Mouse (Mus musculus) stomach, embryonic 15.5 days (tissue): ENCODE data around the gene Diras2. TPM values are rescaled to one million over a fixed set of nuclear protein-coding genes. Genes with fewer than 3 reads are reported as not detected.
A peak's percentile ranks its signal among the peaks of the same experiment; 100 is the strongest.

Experiments
- ATAC-seq: fragments of 200-750 bp; cut with Nextera tagmentation; 2 replicates; pipeline ENCODE4 v1.8.0; 2017; ENCODE audit warnings: low read depth, moderate number of reproducible peaks, moderate TSS enrichment; ENCODE audit not compliant: insufficient read depth, low FRiP score
- H3K27ac ChIP-seq: fragments of 300-500 bp; sonication (generic); 2 replicates; pipeline ENCODE4 v1.5.1; 2015; ENCODE audit warnings: mild to moderate bottlenecking, inconsistent platforms
- H3K27me3 ChIP-seq: fragments of 300-500 bp; sonication (generic); replicated peaks from 2 replicates; pipeline ENCODE4 v1.6.1; 2015; ENCODE audit warnings: inconsistent platforms
- H3K36me3 ChIP-seq: fragments of 300-500 bp; sonication (generic); 2 replicates; pipeline ENCODE4 v1.6.1; 2015; ENCODE audit warnings: inconsistent platforms
- H3K4me1 ChIP-seq: fragments of 300-500 bp; sonication (generic); 2 replicates; pipeline ENCODE4 v1.6.1; 2015; ENCODE audit warnings: inconsistent platforms
- H3K4me2 ChIP-seq: fragments of 300-500 bp; sonication (generic); 2 replicates; pipeline ENCODE4 v1.6.1; 2015; ENCODE audit warnings: mild to moderate bottlenecking, inconsistent platforms
- H3K4me3 ChIP-seq: fragments of 300-500 bp; sonication (generic); replicated peaks from 2 replicates; pipeline ENCODE4 v1.5.1; 2015; ENCODE audit warnings: inconsistent platforms
- H3K9ac ChIP-seq: fragments of 300-500 bp; sonication (generic); 2 replicates; pipeline ENCODE4 v1.6.1; 2015; ENCODE audit warnings: inconsistent platforms
- H3K9me3 ChIP-seq: fragments of 300-500 bp; sonication (generic); 2 replicates; pipeline ENCODE4 v1.6.1; 2016; ENCODE audit warnings: inconsistent platforms
- whole genome bisulfite sequencing: fragments of 180-500 bp; shearing (Covaris S2); methylation state at CpG from one replicate; pipeline ENCODE4 v1.1.7; 2015; 5-methylcytosine and 5-hydroxymethylcytosine counted together
- polyA plus RNA-seq: library from polyadenylated mRNA; unstranded; fragments of >200 nt; fragmentation: Nextera tagmentation; extraction: Ambion mirVana; gene quantifications from 2 replicates; pipeline ENCODE4 v1.2.1, GENCODE M21; 2015

Gene Diras2
- polyA plus RNA-seq, result 0.55 and 0.72 TPM in 2 replicates

DNA sequence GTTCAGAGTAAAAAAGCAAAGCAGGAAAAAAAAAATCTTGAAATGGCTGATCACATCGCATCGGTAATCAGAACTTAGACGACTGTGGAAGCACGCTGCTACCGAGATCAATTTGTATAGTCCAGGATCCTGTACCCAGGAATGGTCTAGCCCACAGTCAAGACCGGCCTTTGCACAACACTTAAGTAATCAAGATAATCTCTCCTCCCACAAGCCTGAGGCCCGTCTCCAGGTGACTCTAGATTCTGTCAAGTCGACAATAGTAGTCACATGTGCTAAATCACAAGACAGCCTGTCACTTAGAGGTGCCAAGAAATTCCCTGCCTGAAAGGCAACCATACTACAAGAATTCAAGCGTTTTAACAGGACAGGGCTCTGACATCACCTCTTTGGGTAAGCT is at the start of gene Diras2:
Gene Diras2, minus strand, starts transcription at position 159 of the 400 bp plus-strand sequence.
- 44% methylated on average over 9 of the region's 9 CpGs for WGBS
- ATAC-seq, result no peak

DNA sequence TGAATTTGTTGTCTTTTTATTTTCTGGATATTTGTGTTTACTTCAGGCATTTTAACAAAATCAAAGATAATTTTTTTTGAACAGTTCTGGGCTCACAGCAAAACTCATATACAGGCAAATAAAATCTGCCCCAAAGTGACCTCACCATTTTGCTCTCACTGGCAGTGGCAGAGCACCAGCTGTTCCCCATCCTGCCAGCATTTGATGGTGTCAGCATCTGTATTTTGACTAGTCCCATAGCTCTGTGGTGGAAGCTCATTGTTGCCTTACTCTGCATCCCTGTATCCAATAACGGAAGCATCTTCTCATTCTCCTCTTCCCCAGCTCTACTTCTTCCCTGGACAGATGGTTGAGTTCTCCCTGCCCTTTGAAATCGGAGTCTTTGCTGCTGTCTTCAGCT is 47.7 kb upstream of the Diras2 start:
- no peak for ATAC-seq
- Histone ChIP-seq H3K36me3 (no peaks in the 10 kb centered on the region), H3K27me3 (no peaks in the 10 kb centered on the region), H3K4me3 (no peak overlapping the region), H3K27ac (no peak overlapping the region), H3K9me3 (no peaks in the 10 kb centered on the region), H3K9ac (no peak overlapping the region), H3K4me2 (no peak overlapping the region), H3K4me1 (no peaks in the 10 kb centered on the region)
- WGBS, result 71% methylated on average over 2 of the region's 2 CpGs

More for the DNA sequence above, at the start of gene Diras2:
- Histone ChIP-seq H3K4me3 (peak within 1 kb of the TSS; percentile 44), H3K27ac (no peak within 1 kb of the TSS), H3K27me3 (peaks cover 16% of the 10 kb centered on the region), H3K4me1 (peaks cover 6% of the 10 kb centered on the region), H3K4me2 (peak within 1 kb of the TSS; percentile 85), H3K9ac (peak within 1 kb of the TSS; percentile 7), H3K9me3 (no peaks in the 10 kb centered on the region), H3K36me3 (no peaks in the 10 kb centered on the region)

DNA sequence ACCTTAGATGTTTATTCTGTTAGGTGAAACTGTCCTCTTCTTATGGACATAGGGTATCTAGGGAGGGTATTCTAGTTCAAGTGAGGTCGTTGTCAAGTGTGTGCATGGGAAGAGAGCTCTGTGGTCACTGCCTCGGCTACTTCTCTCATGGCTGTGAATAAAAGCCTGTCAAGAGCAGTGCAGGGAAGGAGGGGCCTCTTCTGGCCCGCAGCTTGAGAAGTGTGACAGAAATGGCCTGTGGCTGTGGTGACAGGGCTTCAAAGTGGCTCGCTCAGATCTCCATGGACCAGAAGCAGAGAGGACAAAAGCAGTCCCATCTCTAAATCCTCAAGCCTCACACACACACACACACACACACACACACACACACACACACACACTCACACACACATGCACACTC is 46.9 kb upstream of the Diras2 start:
- Histone ChIP-seq H3K4me2 (no peak overlapping the region), H3K27ac (no peak overlapping the region), H3K4me3 (no peak overlapping the region), H3K9ac (no peak overlapping the region), H3K4me1 (no peaks in the 10 kb centered on the region), H3K27me3 (no peaks in the 10 kb centered on the region), H3K9me3 (no peaks in the 10 kb centered on the region), H3K36me3 (no peaks in the 10 kb centered on the region)
- ATAC-seq, result no peak
- WGBS, result 44% methylated on average over 4 of the region's 4 CpGs

DNA sequence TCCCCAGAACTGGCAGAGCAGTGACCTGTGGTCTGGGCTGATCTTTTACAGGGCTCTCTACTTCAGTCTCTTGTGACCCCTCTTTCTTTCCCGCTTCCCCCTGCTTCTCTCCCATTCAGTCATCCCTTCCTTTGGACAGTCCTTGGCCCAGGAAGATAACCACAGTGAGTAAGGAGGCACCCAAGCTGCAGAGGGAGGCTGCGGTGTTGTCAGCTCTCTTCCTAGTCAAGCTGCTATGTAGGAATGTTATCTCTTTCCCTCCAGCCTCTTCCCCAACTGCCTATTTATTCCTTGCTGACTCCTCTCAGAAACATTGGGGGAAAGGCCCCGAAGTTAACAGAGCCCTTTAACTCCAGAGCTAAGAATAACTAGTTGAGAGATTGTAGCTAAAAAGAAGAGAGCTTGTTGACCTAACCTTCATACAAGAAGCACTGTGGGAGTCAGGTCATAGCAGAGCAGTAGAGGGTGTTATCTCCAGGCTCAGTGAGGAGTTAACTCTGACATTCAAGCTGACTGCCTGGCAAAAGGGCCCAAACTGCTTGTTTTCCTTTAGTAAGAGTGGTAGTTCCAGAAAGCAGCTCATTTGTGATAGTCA is 46.3 kb upstream of the Diras2 start:
- 48% methylated on average over 3 of the region's 3 CpGs for WGBS
- H3K9ac ChIP-seq, result no peak overlapping the region
- H3K4me1 ChIP-seq, result no peaks in the 10 kb centered on the region
- H3K9me3 ChIP-seq, result no peaks in the 10 kb centered on the region
- no peaks in the 10 kb centered on the region for H3K27me3 ChIP-seq
- no peak overlapping the region for H3K4me2 ChIP-seq
- H3K36me3 ChIP-seq, result no peaks in the 10 kb centered on the region
- ATAC-seq, result no peak
- no peak overlapping the region for H3K27ac ChIP-seq
- no peak overlapping the region for H3K4me3 ChIP-seq

DNA sequence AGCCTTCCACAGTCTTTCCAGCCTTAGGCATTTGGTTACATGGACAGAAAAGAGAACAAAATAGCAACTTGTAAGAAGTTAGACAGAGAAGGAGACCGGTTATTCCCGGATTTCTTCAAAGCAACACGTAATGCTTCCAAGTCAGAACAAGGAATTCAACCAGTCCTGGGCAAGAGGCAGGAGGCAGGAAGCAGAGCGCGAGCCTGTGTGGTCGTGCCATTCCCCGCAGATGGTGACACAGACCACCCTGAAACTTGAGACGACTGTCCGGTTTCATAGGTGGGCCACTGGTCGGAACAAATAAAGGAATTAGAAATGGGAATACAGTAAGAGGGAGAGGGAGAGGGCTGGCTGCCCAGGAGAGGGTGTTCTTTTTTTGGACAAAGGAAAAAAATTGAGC is 45.8 kb upstream of the Diras2 start:
- 0 out of 2 replicates have a peak, but pooled peaks cover 2% of the 10 kb centered on the region for H3K27me3 ChIP-seq
- WGBS, result 32% methylated on average over 10 of the region's 10 CpGs
- H3K4me2 ChIP-seq, result no peak overlapping the region
- H3K36me3 ChIP-seq, result no peaks in the 10 kb centered on the region
- ATAC-seq, result no peak
- no peak overlapping the region for H3K27ac ChIP-seq
- H3K9me3 ChIP-seq, result no peaks in the 10 kb centered on the region
- no peaks in the 10 kb centered on the region for H3K4me1 ChIP-seq
- no peak overlapping the region for H3K9ac ChIP-seq
- H3K4me3 ChIP-seq, result no peak overlapping the region

DNA sequence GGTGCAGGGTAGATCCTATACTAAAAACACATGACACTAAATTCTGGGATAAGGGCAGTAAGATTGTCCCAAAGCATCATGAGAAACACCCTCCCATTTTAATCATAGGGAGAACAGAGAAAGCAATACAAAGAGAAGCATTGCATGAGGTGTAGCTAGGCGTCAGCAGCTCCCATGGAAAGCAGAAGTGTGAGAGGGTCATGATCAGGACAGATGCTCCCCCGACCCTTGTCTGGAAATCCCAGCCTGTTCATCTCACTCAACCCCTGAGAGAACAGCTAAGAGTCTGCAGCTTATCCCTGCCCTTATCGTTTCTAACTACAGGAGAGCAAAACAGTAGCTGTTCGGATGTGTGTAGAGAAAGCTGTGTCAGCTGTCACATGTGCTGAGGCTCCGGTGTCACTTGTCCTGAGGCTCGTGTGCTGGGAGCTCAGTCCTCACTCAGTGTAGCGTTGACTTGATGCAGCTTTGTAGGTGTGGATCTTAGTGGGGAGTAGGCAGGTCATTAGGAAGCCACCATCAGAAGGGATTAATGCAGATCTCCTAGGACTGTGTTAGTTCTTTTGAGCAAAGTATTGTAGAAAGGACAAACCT is 45.0 kb upstream of the Diras2 start:
- Histone ChIP-seq H3K27ac (no peak overlapping the region), H3K4me3 (no peak overlapping the region), H3K9ac (no peak overlapping the region), H3K27me3 (0 out of 2 replicates have a peak, but pooled peaks cover 4% of the 10 kb centered on the region), H3K4me2 (no peak overlapping the region), H3K4me1 (no peaks in the 10 kb centered on the region), H3K36me3 (no peaks in the 10 kb centered on the region), H3K9me3 (no peaks in the 10 kb centered on the region)
- 62% methylated on average over 7 of the region's 7 CpGs for WGBS
- no peak for ATAC-seq

DNA sequence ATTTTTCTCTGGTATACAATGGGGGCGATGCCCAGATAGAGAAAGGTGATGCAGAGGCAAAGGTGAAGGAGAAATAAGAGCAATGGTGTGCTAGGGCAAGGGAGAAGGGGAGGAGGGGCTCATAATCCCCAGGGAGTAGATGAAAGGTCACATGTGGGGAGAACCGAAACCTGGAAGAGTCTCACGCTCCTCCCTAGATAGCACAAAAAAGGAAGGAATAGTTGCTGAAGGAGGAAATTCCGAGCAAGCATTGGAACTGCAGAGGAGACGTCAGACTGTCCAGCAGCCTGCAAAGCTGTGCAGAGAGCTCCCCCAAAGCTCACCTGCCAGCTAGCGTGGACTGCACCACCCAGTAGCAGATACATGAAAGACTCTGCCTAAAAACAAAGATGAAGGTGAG is 44.4 kb upstream of the Diras2 start:
- H3K27me3 ChIP-seq, result 0 out of 2 replicates have a peak, but pooled peaks cover 4% of the 10 kb centered on the region
- no peak overlapping the region for H3K9ac ChIP-seq
- no peak overlapping the region for H3K27ac ChIP-seq
- no peaks in the 10 kb centered on the region for H3K9me3 ChIP-seq
- no peak overlapping the region for H3K4me2 ChIP-seq
- H3K4me1 ChIP-seq, result no peaks in the 10 kb centered on the region
- WGBS, result 73% methylated on average over 6 of the region's 6 CpGs
- no peak overlapping the region for H3K4me3 ChIP-seq
- ATAC-seq, result no peak
- no peaks in the 10 kb centered on the region for H3K36me3 ChIP-seq

DNA sequence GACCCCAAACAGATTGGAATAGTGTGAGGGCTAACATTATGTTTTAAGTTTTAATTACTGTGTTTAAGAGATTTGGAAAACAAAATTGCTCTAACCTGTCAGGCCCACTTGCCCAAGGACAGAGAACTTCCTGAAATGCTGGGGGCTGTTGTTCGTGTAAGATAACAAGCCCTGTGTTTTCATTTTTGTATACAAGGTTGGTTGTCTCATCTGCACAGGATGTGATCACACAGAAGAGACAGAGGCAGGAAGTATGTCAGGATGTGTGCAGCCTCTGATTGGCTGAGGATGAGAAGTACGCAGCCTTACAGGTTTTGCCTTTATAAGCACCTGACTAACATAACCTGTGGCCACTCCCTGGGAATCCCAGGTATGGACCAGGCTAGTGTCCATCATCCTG is 43.2 kb upstream of the Diras2 start:
- no peaks in the 10 kb centered on the region for H3K9me3 ChIP-seq
- no peaks in the 10 kb centered on the region for H3K36me3 ChIP-seq
- 0 out of 2 replicates have a peak, but pooled peaks cover 4% of the 10 kb centered on the region for H3K27me3 ChIP-seq
- ATAC-seq, result no peak
- no peak overlapping the region for H3K4me2 ChIP-seq
- no peak overlapping the region for H3K27ac ChIP-seq
- no peaks in the 10 kb centered on the region for H3K4me1 ChIP-seq
- WGBS, result 77% methylated on average over 2 of the region's 2 CpGs
- H3K4me3 ChIP-seq, result no peak overlapping the region
- H3K9ac ChIP-seq, result no peak overlapping the region

DNA sequence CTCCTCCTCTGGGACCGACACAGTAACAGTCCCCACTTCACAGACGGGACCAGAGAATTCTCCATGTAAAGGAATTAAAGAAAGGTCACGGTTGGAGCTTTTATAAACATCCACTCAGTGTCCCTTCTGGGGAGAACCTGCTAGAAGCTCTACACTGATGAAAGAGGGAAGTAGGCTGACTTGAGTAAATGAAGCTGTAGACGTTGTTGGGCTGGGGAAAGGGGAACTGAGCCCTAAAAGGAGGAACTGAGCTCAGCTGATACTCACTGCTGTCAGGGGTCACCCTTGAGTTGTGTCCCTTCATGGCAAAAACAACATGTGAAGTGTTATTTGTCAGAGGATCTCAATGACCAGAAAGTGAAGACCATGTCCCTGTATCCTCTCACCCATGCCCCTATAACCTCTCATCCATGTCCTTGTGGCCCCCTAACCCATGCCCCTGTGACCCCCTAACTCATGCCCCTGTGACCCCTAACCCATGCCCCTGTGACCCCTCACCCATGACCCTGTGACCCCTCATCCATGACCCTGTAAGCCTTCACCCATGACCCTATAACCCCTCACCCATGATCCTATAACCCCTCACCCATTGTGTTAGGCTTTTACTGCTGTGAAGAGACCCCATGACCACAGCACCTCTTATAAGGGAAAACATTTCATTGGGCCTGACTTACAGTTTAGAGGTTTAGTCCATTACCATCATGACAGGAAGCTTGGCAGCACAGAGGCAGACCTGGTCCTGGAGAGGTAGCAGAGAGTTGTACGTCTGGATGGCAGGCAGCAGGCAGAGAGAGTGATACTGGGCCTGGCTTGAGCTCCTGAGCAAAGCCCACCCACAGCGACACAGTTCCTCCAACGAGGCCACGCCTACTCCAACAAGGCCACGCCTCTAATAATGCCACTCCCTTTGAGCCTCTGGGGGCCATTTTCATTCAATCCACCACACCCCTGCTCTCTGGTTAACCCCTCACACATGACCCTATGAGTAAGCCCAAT is 41.7 kb upstream of the Diras2 start:
- H3K9ac ChIP-seq, result no peak overlapping the region
- H3K27ac ChIP-seq, result no peak overlapping the region
- H3K4me2 ChIP-seq, result no peak overlapping the region
- no peak for ATAC-seq
- WGBS, result 69% methylated on average over 9 of the region's 9 CpGs
- no peaks in the 10 kb centered on the region for H3K9me3 ChIP-seq
- no peak overlapping the region for H3K4me3 ChIP-seq
- H3K4me1 ChIP-seq, result no peaks in the 10 kb centered on the region
- H3K27me3 ChIP-seq, result 0 out of 2 replicates have a peak, but pooled peaks cover 4% of the 10 kb centered on the region
- H3K36me3 ChIP-seq, result no peaks in the 10 kb centered on the region

DNA sequence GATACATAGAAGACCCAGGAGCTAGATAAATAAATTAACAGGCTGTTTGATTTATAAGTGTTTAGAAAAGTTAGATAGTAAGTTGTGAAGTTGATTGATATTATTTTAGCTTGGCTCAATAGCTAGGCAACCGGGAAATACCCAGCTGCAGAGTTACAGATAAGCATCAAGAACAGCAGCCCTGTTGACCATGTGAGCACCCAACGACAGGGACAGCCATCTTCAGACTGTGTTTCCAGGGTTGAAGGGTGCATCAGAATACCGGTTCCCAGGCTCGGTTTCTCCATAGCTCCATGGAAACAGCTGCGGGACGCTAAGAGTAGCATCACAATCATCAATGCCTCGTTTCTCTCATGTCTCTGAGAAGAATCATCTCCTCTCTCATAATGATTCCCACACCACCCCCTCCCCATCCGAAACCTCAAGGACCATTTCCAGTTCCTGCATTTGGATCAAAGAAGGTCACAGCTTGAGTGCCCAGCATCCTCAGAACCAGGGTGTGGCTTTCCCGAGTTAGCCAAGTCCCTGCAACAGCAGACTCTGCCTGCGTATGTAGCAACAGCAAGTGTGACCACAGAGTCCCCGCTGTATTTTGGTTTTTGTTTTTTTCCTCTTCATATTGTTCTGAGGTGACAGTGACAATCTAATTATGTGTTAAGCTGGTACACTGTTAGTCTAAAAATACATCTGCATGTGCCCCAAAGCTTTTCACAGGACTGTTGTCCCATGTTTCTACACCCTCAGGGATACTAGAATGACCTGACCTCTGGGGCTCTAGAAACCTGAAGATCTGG is 40.7 kb upstream of the Diras2 start:
- 58% methylated on average over 11 of the region's 11 CpGs for WGBS
- no peak overlapping the region for H3K4me3 ChIP-seq
- no peak overlapping the region for H3K27ac ChIP-seq

DNA sequence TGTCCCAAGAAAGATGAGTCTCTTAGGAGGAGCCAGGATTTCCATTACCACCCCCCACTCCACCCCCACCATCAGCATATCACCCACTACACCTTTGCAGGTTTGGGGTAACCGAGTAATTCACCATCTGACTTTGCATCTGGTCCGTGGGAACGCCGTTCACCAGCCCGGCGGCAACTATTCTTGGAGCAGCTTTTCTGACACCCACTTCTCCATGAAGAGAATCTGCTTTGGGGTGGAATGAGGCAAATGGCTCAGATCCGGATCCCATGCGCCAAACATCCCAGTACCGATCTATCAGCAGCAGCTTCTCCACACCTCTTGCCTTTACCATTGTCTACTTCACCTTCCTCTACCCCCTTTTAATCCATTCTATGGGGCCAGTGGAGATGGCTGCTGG is 39.2 kb upstream of the Diras2 start:
- no peak overlapping the region for H3K27ac ChIP-seq
- no peak overlapping the region for H3K4me3 ChIP-seq
- no peaks in the 10 kb centered on the region for H3K9me3 ChIP-seq
- 90% methylated on average over 9 of the region's 9 CpGs for WGBS
- H3K27me3 ChIP-seq, result 0 out of 2 replicates have a peak, but pooled peaks cover 4% of the 10 kb centered on the region
- no peak for ATAC-seq
- H3K4me1 ChIP-seq, result no peaks in the 10 kb centered on the region
- H3K9ac ChIP-seq, result no peak overlapping the region
- H3K36me3 ChIP-seq, result no peaks in the 10 kb centered on the region
- H3K4me2 ChIP-seq, result no peak overlapping the region

More for the DNA sequence above, 40.7 kb upstream of the Diras2 start:
- H3K9me3 ChIP-seq, result no peaks in the 10 kb centered on the region
- H3K4me2 ChIP-seq, result no peak overlapping the region
- no peaks in the 10 kb centered on the region for H3K4me1 ChIP-seq
- H3K36me3 ChIP-seq, result no peaks in the 10 kb centered on the region
- H3K9ac ChIP-seq, result no peak overlapping the region
- H3K27me3 ChIP-seq, result 0 out of 2 replicates have a peak, but pooled peaks cover 4% of the 10 kb centered on the region
- ATAC-seq, result no peak
